Mouse (Mus musculus) midbrain, embryonic 13.5 days (tissue): ENCODE data around the gene Iqcb1. TPM values are rescaled to one million over a fixed set of nuclear protein-coding genes. Genes with fewer than 3 reads are reported as not detected.

Experiments
- ATAC-seq: fragments of 200-750 bp; cut with Nextera tagmentation; 2 replicates; pipeline ENCODE4 v1.8.0; 2017; ENCODE audit warnings: mild to moderate bottlenecking, moderate TSS enrichment, moderate library complexity
- H3K27ac ChIP-seq: fragments of 300-500 bp; sonication (generic); 2 replicates; pipeline ENCODE4 v1.5.1; 2015; ENCODE audit warnings: inconsistent platforms, mild to moderate bottlenecking, moderate library complexity
- H3K27me3 ChIP-seq: fragments of 300-500 bp; sonication (generic); 2 replicates; pipeline ENCODE4 v1.6.1; 2015; ENCODE audit warnings: mild to moderate bottlenecking, inconsistent platforms
- H3K36me3 ChIP-seq: fragments of 300-500 bp; sonication (generic); 2 replicates; pipeline ENCODE4 v1.6.1; 2015; ENCODE audit warnings: mild to moderate bottlenecking, inconsistent platforms
- H3K4me1 ChIP-seq: fragments of 300-500 bp; sonication (generic); replicated peaks from 2 replicates; pipeline ENCODE4 v1.6.1; 2015; ENCODE audit warnings: inconsistent platforms
- H3K4me2 ChIP-seq: fragments of 300-500 bp; sonication (generic); replicated peaks from 2 replicates; pipeline ENCODE4 v1.6.1; 2015; ENCODE audit warnings: moderate library complexity, mild to moderate bottlenecking, inconsistent platforms
- H3K4me3 ChIP-seq: fragments of 300-500 bp; sonication (generic); replicated peaks from 2 replicates; pipeline ENCODE4 v1.5.1; 2015; ENCODE audit warnings: mild to moderate bottlenecking, inconsistent platforms
- H3K9ac ChIP-seq: fragments of 300-500 bp; sonication (generic); replicated peaks from 2 replicates; pipeline ENCODE4 v1.6.1; 2015; ENCODE audit warnings: mild to moderate bottlenecking, inconsistent platforms
- H3K9me3 ChIP-seq: fragments of 300-500 bp; sonication (generic); 2 replicates; pipeline ENCODE4 v1.6.1; 2016; ENCODE audit warnings: mild to moderate bottlenecking, inconsistent platforms
- WGBS: fragments of 180-500 bp; shearing (Covaris S2); methylation state at CpG from one replicate; pipeline ENCODE4 v1.1.7; 2015; 5-methylcytosine and 5-hydroxymethylcytosine counted together
- microRNA-seq: library from miRNA; unstranded; fragments of <30 nt; microRNA quantifications from one replicate; pipeline ENCODE4, GENCODE M21; 2016
- polyA plus RNA-seq: library from polyadenylated mRNA; unstranded; fragments of >200 nt; fragmentation: Nextera tagmentation; extraction: Ambion mirVana; gene quantifications from 2 replicates; pipeline ENCODE4 v1.2.1, GENCODE M21; 2015

Iqcb1 gene
- polyA plus RNA-seq, 1 experiment from 2014 or later = 64.3 TPM

DNA sequence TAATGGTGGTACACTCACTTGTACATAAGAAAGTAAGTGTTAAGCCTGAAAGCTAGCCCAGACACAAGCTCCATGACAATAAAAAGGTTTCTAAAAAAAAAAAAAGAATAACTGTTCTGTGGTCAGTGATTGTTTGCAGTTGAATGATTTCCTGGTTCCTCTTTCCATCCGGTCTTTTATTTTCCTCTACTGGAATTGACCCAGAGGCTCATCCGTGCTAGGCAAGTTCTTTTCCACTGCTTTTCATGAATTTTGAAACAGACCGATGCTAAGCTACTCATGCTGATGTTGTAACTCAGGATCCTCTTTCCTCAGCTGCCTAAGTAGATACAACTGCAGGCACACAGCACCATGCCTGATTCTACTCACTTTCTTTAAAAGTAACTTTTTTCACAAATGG is 92.2 kb downstream of the Iqcb1 start:
- Histone ChIP-seq H3K9ac (no peak overlapping the region), H3K27ac (no peak overlapping the region), H3K9me3 (no peaks in the 10 kb centered on the region), H3K36me3 (peaks cover 79% of the 10 kb centered on the region), H3K4me2 (no peak overlapping the region), H3K4me1 (no peaks in the 10 kb centered on the region), H3K27me3 (no peaks in the 10 kb centered on the region), H3K4me3 (no peak overlapping the region)
- 88% methylated on average over 3 of the region's 3 CpGs for WGBS
- no peak for ATAC-seq

DNA sequence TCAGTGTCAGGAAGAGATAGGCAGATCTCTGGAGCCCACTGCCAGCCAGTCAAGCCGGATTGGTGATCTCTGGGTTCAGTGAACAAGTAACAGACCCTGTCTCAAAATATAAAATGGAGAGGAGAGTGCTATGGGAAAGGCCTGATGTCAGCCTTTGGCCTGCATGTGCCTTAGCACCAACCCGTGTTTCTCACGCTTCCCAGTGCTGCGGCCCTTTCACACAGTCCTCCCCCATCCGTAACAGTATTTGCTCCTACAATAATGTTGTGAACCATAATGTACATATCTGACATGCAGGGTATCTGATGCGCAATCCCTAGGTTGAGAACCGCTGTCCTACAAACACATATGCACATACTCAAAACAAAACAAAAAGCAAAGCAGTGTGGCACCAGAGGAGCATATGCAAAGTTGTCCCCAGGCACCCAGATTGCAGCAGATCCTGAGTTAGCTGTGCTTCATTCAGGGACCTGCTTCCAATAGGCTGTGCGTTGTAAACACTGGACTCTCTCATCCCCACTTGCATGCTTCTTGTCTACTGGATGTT is 93.0 kb downstream of the Iqcb1 start:
- no peaks in the 10 kb centered on the region for H3K27me3 ChIP-seq
- H3K4me2 ChIP-seq = no peak overlapping the region
- H3K4me1 ChIP-seq = no peaks in the 10 kb centered on the region
- no peak overlapping the region for H3K9ac ChIP-seq
- ATAC-seq = no peak
- WGBS = 94% methylated on average over 8 of the region's 8 CpGs
- no peak overlapping the region for H3K27ac ChIP-seq
- H3K4me3 ChIP-seq = no peak overlapping the region
- H3K36me3 ChIP-seq = peaks cover 79% of the 10 kb centered on the region
- H3K9me3 ChIP-seq = no peaks in the 10 kb centered on the region

DNA sequence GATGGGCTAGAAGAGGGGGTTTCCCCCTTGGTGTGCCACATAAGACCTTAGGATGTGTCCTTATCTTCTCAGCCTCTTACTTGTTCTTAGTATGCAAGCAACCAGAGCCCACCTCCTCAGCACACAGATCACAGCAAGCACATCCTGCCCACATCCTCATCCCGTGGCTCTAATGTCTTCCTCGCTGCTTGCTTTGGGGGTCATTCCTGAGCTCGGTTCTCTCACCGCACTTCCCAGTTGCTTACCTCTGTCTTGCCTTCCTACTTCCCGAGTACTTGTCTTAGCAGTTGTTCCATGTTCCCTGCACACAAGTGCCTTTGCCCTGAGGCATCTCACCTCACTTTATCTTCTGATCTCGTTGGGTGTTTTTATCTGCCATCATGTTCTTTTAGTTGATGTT is 93.8 kb downstream of the Iqcb1 start:
- Histone ChIP-seq H3K36me3 (peaks cover 80% of the 10 kb centered on the region), H3K4me3 (no peak overlapping the region), H3K4me1 (no peaks in the 10 kb centered on the region), H3K4me2 (no peak overlapping the region), H3K27me3 (no peaks in the 10 kb centered on the region), H3K9ac (no peak overlapping the region), H3K27ac (no peak overlapping the region), H3K9me3 (no peaks in the 10 kb centered on the region)
- no peak for ATAC-seq
- WGBS = 89% methylated on average over 6 of the region's 6 CpGs

Small RNA genes within 50 kb of the gene (microRNA-seq; reads per million reads assigned to microRNA genes)
- not detected for gene Gm22617

Other genes starting within 250 kb of the Iqcb1 start
- gene Cd86, start 162.3 kb upstream of the Iqcb1 start, polyA plus RNA-seq = 1.4 and 1.8 TPM in 2 replicates
- not detected in 2 replicates for gene Ildr1, start 134.4 kb upstream of the Iqcb1 start, polyA plus RNA-seq
- 6.0 and 7.0 TPM in 2 replicates for gene Slc15a2, start 43.4 kb upstream of the Iqcb1 start, polyA plus RNA-seq
- gene Eaf2, start 46.6 kb downstream of the Iqcb1 start, polyA plus RNA-seq = 0.73 and 0.89 TPM in 2 replicates
- 91.6 and 97.5 TPM in 2 replicates for gene Golgb1, start 46.8 kb downstream of the Iqcb1 start, polyA plus RNA-seq
- gene Hcls1, start 106.6 kb downstream of the Iqcb1 start, polyA plus RNA-seq = 1.4 and 1.8 TPM in 2 replicates
- not detected in 2 replicates for gene Fbxo40, start 162.1 kb downstream of the Iqcb1 start, polyA plus RNA-seq
- gene Polq, start 183.4 kb downstream of the Iqcb1 start, polyA plus RNA-seq = 4.3 and 4.7 TPM in 2 replicates